Mouse (Mus musculus) stomach, postnatal 0 days (tissue): ENCODE results near the gene Dnajc12. TPM values are rescaled to one million over a fixed set of nuclear protein-coding genes. Genes with fewer than 3 reads are reported as not detected.

Experiments
- ATAC-seq: fragments of 200-750 bp; cut with Nextera tagmentation; 2 replicates; pipeline ENCODE4 v1.8.0; 2017; ENCODE audit not compliant: low FRiP score, low TSS enrichment
- DNase-seq: peaks from one replicate; pipeline ENCODE4 v3.0.0-alpha.2; 2016; ENCODE audit warnings: low spot score
- H3K27ac ChIP-seq: fragments of 300-500 bp; sonication (generic); replicated peaks from 2 replicates; pipeline ENCODE4 v1.5.1; 2014; ENCODE audit warnings: mild to moderate bottlenecking, control low read depth
- H3K27me3 ChIP-seq: fragments of 300-500 bp; sonication (generic); 2 replicates; pipeline ENCODE4 v1.6.1; 2014; ENCODE audit warnings: low read length; ENCODE audit not compliant: control insufficient read depth, insufficient read depth
- H3K36me3 ChIP-seq: fragments of 300-500 bp; sonication (generic); 2 replicates; pipeline ENCODE4 v1.6.1; 2014; ENCODE audit warnings: low read length, mixed read lengths; ENCODE audit not compliant: control insufficient read depth, insufficient read depth
- H3K4me1 ChIP-seq: fragments of 300-500 bp; sonication (generic); replicated peaks from 2 replicates; pipeline ENCODE4 v1.6.1; 2014; ENCODE audit warnings: antibody characterized with exemption; ENCODE audit not compliant: control insufficient read depth, insufficient read depth
- H3K4me2 ChIP-seq: fragments of 300-500 bp; sonication (generic); replicated peaks from 2 replicates; pipeline ENCODE4 v1.6.1; 2014; ENCODE audit warnings: low read depth, mild to moderate bottlenecking, control low read depth, moderate library complexity
- H3K4me3 ChIP-seq: fragments of 300-500 bp; sonication (generic); 2 replicates; pipeline ENCODE4 v1.5.1; 2014; ENCODE audit warnings: low read depth, low read length, control low read depth
- H3K9ac ChIP-seq: fragments of 300-500 bp; sonication (generic); 2 replicates; pipeline ENCODE4 v1.6.1; 2014; ENCODE audit warnings: mild to moderate bottlenecking, low read length, control low read depth, mixed read lengths
- H3K9me3 ChIP-seq: fragments of 300-500 bp; sonication (generic); 2 replicates; pipeline ENCODE4 v1.6.1; 2016; ENCODE audit warnings: low read length; ENCODE audit not compliant: control insufficient read depth
- CTCF ChIP-seq: IDR thresholded peaks from 2 replicates; pipeline ENCODE4 v1.5.1; 2016; ENCODE audit warnings: antibody characterized with exemption, low read depth, mild to moderate bottlenecking, moderate library complexity
- EP300 ChIP-seq: optimal IDR thresholded peaks from 2 replicates; pipeline ENCODE3; 2016; ENCODE audit warnings: antibody characterized with exemption
- WGBS: fragments of 180-500 bp; shearing (Covaris S2); extraction: QIAGEN DNeasy Blood & Tissue Kit; methylation state at CpG from one replicate; pipeline ENCODE4 v1.1.7; 2014; 5-methylcytosine and 5-hydroxymethylcytosine counted together
- polyA plus RNA-seq: library from polyadenylated mRNA; unstranded; fragments of >200 nt; fragmentation: Nextera tagmentation; extraction: Ambion mirVana; gene quantifications from 2 replicates; pipeline ENCODE4 v1.2.1, GENCODE M21; 2015

The Dnajc12 gene
- polyA plus RNA-seq, 1 experiment from 2014 or later = 10.2 TPM

DNA sequence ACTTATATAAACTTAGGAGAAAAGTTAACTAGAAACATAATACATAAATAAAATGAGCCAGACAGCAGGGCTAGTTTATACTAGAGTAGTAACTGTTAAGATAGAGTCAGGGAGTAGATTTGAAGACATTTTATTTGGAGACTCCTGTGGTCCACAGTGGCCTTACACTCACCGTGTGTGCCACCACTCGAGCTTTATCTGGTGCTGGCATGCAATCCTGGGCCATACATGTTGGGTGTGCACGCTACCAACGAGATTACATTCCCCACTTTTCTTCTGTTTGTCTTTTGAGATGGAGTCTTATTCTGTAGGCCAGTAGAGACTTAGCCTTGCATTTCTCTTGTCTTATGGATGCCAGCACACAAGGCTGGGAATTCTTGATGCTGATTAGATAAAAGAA is 71.7 kb downstream of the Dnajc12 start:
- 82% methylated on average over 4 of the region's 4 CpGs for WGBS
- no peak overlapping the region for H3K4me2 ChIP-seq
- DNase-seq = no peak
- H3K36me3 ChIP-seq = no peaks in the 10 kb centered on the region
- no peaks in the 10 kb centered on the region for H3K4me1 ChIP-seq
- no peak overlapping the region for H3K27ac ChIP-seq
- H3K4me3 ChIP-seq = no peak overlapping the region
- H3K27me3 ChIP-seq = no peaks in the 10 kb centered on the region
- H3K9me3 ChIP-seq = no peaks in the 10 kb centered on the region
- TF ChIP-seq CTCF = no peak
- no peak for TF ChIP-seq EP300
- H3K9ac ChIP-seq = no peak overlapping the region
- no peak for ATAC-seq

- Histone ChIP-seq H3K9ac (no peak overlapping the region), H3K4me2 (no peak overlapping the region), H3K4me1 (no peaks in the 10 kb centered on the region), H3K27me3 (no peaks in the 10 kb centered on the region), H3K4me3 (no peak overlapping the region), H3K9me3 (no peaks in the 10 kb centered on the region), H3K27ac (no peak overlapping the region), H3K36me3 (no peaks in the 10 kb centered on the region)
- DNase-seq (no peak), ATAC-seq (no peak)
- WGBS = 40% methylated on average over 8 of the region's 8 CpGs
- TF ChIP-seq CTCF (peak; percentile 36; the same call in 1 of the 2 replicates), EP300 (no peak)
These were observed 73.1 kb downstream of the Dnajc12 start for GRCm38 (mm10) chr10:63455110-63455878.

DNA sequence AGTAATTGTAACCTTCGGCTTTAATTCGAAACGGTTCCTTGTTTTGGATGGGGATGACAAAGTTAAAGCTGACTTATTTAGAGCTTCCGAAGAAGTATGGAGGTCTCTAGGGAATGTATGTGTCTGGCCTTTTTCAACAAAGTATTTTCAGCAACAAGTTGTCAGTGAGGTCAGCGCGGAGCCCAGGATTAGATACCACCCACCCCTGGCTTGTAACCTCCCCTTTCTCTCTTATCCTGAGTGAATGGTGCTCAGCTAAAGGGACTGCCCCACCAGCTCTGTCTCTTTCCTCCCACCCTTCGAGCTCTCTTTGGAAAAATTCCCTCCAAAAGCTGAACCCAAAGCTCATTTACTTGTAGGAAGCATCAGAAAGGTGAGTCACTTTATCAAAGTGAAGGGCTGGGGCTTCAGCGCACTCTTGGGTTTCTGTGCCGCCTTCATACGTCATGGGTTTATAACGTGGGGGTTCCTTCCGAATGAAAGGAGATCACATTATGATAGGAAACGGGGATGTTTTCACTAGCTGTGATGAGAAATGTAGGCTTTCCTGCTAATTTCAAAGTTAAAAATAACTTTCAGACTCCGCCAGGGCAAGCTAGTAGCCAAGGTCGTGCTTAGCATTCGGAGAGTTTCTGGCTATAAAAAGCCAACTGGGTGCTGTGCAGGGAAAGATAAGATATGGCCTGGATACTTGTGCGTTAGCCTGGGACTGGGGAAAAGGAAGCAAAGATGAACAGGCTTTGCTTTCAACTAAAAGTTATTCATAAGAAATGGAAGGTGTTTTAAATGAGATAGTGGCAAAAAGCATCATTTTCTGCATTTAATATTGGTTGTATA is 75.3 kb downstream of the Dnajc12 start:
- H3K27ac ChIP-seq = no peak overlapping the region
- H3K27me3 ChIP-seq = no peaks in the 10 kb centered on the region
- H3K4me3 ChIP-seq = no peak overlapping the region
- H3K9ac ChIP-seq = no peak overlapping the region
- H3K4me2 ChIP-seq = peak overlapping the region; percentile 28
- TF ChIP-seq CTCF (no peak), EP300 (no peak)
- 58% methylated on average over 17 of the region's 17 CpGs for WGBS
- no peaks in the 10 kb centered on the region for H3K36me3 ChIP-seq
- DNase-seq (no peak), ATAC-seq (no peak)
- H3K9me3 ChIP-seq = no peaks in the 10 kb centered on the region
- no peaks in the 10 kb centered on the region for H3K4me1 ChIP-seq

Other genes starting within 250 kb of the Dnajc12 start
- gene Mypn, start 178.5 kb upstream of the Dnajc12 start, polyA plus RNA-seq = 0.10 and 0.12 TPM in 2 replicates
- gene Herc4, start 138.6 kb upstream of the Dnajc12 start, polyA plus RNA-seq = 20.9 and 23.5 TPM in 2 replicates
- gene Sirt1, start 739 bp upstream of the Dnajc12 start, polyA plus RNA-seq = 2.9 and 3.2 TPM in 2 replicates
- not detected in 2 replicates for gene Gm7075, start 39.3 kb downstream of the Dnajc12 start, polyA plus RNA-seq
- 0.27 and 0.35 TPM in 2 replicates for gene Ctnna3, start 47.7 kb downstream of the Dnajc12 start, polyA plus RNA-seq